Mouse (Mus musculus): ENCODE measurements around the gene Acp2. TPM values are rescaled to one million over a fixed set of nuclear protein-coding genes. Genes with fewer than 3 reads are reported as not detected.

Acp2 gene
- total RNA-seq, 2 experiments from 2014 or later, result 15.1 to 20.2 TPM

GRCm38 (mm10) chr2:91194624-91195332, 7.9 kb upstream of the Acp2 start:
- DNase-seq, result peak; percentile 92 to 94

- peak; percentile 77 to 81 for DNase-seq
Measured at GRCm38 (mm10) chr2:91196577-91197001, 6.1 kb upstream of the Acp2 start.

DNA sequence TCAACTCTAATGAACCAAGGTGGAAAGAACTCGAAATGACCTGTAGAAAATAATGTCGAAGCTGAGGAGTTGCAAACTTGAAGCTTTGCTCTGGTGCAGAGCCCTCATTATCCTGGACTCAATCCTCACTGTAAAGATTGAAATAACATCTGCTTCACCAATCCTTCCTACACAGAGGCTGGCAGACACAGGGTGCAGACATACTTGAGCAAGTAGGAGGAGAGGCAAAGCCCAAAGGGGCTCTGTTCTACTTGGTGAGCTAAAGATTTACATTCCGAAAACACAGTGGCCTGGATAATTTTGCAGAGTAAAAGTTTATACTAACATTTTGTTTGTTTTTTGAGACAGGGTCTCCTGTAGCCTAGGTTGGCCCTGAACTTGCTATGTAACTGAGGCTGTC, 3.8 kb upstream of the Acp2 start:
- no peak for DNase-seq

DNA sequence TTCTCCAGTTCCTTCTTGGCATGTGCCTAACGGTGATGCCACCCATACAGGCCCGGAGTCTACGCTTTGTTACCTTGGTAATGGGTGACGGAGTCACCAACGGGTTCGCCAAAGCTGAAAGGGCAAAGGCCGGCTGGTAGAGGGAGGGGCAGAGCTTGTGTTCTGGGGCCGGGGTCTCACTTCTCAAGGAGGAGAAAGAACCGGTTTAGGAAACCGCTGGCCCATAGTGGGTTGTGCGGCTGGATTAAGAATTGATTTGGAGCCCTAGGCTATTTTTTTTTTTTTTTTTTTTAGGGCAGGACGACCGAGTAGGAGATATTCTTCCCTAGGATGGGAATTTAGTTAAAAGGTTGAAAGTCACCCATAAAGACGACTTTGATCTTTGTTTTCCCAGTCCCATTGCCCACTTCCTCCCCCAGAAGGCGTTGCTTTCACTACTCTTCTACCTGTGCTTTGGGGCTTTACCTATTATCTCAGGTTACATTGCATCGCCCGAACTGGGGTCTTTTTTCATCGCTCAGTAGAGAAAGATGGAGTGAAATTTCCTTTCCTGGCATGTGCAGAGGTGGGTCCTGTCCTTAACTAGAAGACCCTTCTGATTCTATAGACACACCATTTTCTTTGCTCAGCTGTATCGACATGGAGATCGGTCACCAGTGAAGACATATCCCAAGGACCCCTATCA, 429 bp downstream of the Acp2 start:
- DNase-seq, result no peak

DNA sequence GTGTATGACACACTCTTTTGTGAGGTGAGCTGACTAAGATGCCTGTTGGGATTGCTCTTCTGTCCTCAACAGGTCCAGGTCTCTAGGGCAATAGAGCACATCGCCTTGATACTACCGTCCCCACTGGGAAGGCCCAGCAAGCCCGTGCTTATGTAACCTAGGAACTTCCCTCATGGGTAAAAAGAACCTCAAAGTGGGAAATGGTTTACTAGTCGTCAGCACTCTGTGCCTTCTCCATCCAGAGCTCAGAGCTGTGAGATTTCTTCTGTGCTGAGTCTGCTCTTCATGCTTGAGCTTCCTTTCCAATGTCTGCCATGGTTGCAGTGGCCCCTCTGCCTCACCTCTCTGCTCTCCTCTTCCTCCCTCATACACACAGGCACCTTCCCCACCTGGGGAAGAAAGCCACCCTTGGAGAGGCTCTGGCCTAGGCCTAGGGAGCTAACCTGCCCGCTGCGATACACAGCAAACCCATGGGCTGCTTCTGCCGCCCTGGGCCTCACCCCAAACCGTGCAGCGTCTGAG, 3.6 kb downstream of the Acp2 start:
- peak; percentile 33 to 53 for DNase-seq

GRCm38 (mm10) chr2:91213311-91213710, 10.6 kb downstream of the Acp2 start:
- DNase-seq, result no peak

GRCm38 (mm10) chr2:91217032-91217431, 14.3 kb downstream of the Acp2 start:
- no peak for DNase-seq

GRCm38 (mm10) chr2:91220501-91220900, 17.8 kb downstream of the Acp2 start:
- DNase-seq, result no peak

- DNase-seq, result no peak
Measured at GRCm38 (mm10) chr2:91223614-91224013, 20.9 kb downstream of the Acp2 start.

- DNase-seq, result no peak
Measured at GRCm38 (mm10) chr2:91229735-91230134, 27.1 kb downstream of the Acp2 start.

DNA sequence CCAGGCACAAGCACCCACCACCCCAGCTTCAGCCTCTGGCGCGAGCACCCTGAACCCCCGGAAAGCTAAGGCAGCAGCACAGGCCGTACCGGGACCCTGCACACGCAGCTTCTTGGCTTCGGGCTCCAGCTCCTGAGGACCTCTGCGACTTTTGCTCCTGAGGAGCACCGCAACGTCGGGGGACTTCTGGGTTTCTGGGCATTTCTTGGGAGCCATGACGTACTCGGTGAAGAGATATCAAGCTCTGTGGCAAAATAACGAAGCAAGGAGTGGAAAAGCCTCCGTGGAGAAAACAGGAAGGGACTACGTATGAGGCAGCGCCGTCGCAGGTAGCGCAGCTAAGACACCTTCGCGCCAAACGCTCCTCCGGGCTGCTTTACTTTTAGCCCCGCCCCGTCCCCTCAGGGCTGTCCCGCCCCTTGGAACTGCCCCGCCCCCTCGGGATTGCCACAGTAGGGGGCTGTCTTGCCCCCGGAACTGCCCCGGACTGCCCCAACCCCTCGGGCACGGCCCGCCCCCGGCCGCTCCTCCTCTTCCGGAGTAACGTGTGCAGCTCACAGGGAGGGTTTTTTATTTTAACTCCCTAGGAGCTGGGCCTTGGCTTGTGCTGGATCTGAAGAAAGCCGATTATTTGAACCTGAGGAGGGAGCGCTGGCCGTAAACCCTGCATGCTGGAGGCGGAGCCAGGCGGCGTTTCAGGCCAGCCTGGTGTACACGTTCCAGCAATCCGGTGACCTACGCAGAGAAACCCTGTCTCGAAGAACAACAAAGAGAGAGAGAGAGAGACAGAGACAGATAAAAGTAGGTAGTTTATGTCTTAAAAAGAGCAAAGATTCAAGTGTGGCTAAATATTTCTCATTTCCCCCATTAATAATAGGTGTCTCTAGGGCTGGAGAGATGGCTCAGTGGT, 34.2 kb downstream of the Acp2 start, which contains the start of gene Ddb2:
Ddb2 (minus strand) TSS at position 382 of the 910 bp plus-strand sequence.
- DNase-seq, result peak; percentile 93

DNA sequence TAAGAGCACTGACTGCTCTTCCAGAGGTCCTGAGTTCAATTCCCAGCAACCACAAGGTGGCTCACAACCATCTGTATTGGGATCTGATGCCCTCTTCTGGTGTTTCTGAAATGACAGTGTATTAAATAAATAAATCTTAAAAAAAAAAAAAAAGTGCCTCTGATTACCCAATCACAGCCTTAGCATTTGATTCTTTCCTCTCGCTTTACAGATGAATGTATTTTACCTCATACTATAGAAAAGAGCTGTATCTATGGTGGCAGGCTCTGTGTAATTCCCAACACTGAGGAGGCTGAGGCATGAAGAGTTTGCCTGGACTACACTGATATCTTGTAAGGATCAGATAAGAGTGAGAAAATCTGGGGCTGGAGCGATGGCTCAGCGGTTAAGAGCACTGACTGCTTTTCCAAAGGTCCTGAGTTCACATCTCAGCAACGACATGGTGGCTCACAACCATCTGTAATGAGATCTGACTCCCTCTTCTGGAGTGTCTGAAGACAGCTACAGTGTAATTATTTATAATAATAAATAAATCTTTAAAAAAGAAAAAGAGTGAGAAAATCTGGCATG, 34.9 kb downstream of the Acp2 start:
- DNase-seq, result peak in 1 of 2 experiments; percentile 36

DNA sequence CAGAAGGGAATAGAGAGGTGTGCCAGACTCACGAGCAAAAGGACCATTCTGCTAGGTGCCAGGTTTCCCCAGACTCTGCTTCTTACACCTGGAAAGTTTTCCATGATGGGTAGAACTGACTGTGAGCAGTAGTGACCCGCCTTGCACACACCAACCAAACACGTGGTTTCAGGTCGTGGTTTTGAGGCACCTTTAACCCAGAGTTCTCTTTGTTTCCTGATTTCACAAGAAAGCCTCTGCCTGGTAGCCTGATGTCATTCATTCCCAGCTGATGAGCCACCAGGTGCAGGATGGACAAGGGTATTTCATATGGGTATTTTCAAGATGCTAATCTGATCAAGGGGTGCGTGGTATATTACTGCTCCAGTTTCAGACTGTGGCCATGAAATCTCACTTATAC, 39.9 kb downstream of the Acp2 start:
- no peak for DNase-seq

- no peak for DNase-seq
Measured at GRCm38 (mm10) chr2:91243416-91243815, 40.7 kb downstream of the Acp2 start.

GRCm38 (mm10) chr2:91244557-91245228, 42.0 kb downstream of the Acp2 start:
- no peak for DNase-seq

GRCm38 (mm10) chr2:91248366-91248765, 45.7 kb downstream of the Acp2 start:
- DNase-seq, result no peak

- peak in 1 of 2 experiments; percentile 13 for DNase-seq
Measured at GRCm38 (mm10) chr2:91252001-91252400, 49.3 kb downstream of the Acp2 start.

- DNase-seq, result peak in 1 of 2 experiments; percentile 4
Measured at GRCm38 (mm10) chr2:91252512-91252911, 49.8 kb downstream of the Acp2 start.

GRCm38 (mm10) chr2:91254725-91255380, 52.2 kb downstream of the Acp2 start:
- peak in 1 of 2 experiments; percentile 7 for DNase-seq

GRCm38 (mm10) chr2:91255661-91256150, 53.0 kb downstream of the Acp2 start, which contains the start of gene Pacsin3:
Pacsin3 (plus strand) TSS chr2:91255954.
- DNase-seq, result peak; percentile 64 to 75

Data from heart, adult 18-20 months (tissue).